Mouse (Mus musculus) brain, adult 2 months (tissue): Measurements from ENCODE around the gene Serpini1.
"Not testable (repeated sequence)": the region's sequence is repeated elsewhere in the genome, so short reads cannot be mapped to it uniquely, and the experiment has no call there.

Experiments used
- DNase-seq: peaks from one replicate; pipeline ENCODE4 v3.0.0; 2011; ENCODE audit warnings: low read depth, low spot score

The Serpini1 gene

DNA sequence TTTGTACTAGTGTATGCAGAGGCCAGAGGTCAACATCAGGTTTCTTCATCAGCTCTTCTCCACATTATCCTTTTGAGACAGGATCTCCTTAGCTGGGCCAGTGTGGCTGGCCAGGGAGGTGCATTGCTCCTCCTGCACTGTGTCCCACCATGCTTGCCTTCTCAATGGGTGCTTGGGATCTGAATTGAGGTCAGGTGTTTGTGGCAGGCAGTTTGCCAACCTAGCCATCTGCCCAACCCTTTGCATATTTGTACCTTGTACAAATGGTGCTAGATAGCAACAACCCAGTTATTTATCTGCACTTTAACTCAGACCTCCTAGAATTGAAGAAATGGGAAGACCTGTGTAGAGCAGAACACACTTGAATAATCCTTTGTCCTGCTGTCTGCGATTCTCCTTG is 78.3 kb downstream of the Serpini1 start:
- DNase-seq = peak; percentile 86

DNA sequence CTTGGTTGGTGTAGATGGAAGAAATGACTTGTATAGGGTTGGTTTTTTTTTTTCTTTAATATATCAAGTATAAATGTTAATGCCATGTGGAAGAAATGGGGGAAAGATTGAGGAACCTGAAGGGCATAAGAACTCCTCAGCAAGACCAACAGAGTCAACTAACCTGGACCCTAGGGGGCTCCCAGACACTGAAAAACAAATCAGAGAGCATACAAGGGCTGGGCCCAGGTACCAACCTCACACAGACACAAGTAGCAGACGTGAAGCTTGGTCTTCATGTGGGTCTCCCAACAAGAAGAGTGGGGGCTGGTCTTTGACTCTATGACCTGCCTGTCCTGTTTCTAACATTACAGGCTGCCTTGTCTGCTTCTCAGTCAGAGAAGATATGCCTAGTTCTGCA is 82.2 kb downstream of the Serpini1 start:
- DNase-seq = no peak

DNA sequence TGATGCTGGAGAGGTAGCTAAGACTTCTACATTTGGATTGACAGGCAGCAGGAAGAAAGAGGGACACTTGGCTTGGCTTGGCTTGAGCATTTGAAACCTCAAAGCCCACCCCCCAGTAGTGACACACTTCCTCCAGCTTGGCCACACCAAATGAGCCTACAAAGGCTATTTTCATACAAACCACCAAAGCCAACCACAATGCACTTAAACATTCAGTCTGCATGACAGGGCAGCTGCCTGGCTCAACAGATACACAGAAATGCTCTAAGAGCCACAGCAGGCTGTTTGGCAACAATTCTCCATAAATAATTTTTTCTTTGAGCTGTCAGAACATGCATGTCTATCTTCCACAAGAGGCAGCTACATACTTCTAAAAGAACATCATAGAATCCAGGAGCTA is 90.2 kb downstream of the Serpini1 start:
- no peak for DNase-seq

DNA sequence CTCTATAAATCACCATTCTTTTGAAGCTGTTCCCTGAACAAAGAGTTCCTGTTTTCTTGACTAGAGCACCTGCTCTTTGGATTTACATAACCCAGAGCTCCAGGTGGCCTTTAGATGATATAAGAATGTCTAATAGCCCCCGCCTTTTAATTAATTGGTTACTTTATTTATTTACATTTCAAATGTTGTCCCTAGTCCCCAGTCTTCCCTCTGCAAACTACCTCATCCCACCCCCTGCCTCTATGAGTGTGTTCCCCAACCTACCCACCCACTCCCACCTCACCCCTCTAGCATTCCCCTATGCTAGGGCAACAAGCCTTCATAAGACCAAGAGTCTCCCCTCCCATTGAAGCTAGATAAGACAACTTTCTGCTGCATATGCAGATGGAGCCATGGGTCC is 90.9 kb downstream of the Serpini1 start:
- no peak for DNase-seq

DNA sequence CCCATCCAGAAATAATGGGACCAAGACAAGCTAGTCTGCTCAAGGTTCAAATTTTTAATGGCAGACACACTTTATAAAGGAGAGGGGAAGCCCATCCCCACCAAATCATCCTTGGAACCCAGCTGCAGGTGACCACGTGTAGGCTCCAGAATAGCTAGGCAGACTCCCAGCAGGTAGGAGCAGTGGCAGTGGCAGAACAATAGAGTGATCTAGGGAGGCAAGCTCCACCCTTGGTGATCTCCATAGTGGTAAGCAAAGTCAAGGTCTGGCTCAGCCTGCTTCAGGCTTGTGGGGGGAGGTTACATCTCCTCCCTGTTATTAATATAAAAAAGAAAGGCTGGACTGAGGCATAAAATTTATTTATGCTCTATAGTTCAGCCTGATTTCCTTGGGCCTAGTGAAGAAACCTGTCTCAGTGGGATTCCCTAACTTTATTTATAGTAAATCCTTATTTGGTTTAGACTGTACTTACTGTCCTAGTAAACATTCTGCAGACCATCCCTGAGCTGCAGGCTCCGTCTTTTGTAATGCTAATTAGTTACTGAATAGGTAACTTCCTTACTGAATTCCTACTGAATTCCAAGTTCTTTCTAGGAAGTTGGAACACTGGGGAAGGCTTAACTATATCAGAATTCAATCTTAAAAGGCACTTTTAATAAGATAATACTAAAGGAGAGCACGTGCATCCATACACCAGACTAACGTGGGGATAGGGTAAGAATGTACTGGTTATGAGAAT is 93.2 kb downstream of the Serpini1 start:
- not testable (repeated sequence) for DNase-seq

DNA sequence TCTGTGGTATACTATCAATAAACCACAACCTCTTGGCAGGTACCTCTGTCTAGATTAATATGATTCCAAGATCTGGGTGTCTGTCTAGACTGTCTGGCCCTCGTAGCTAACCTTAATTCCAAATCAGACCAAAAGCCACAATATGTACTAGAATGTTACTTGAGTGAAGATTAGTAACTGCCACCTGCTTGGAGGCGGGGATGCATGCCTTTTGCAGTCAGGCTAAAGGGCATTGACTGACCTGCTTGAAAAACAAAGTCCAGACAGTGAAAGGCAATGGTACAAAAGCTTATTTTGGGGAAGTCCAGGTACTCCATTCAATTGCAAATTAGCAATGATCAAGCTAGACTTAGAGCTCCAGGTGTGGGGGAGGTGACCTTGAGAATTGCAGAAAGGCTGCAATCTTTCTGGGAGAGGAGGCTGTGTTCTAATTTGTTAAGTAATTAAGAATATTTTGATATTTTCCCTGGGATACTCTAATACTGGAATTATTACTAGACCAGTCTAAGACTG is 94.3 kb downstream of the Serpini1 start:
- DNase-seq = no peak

DNA sequence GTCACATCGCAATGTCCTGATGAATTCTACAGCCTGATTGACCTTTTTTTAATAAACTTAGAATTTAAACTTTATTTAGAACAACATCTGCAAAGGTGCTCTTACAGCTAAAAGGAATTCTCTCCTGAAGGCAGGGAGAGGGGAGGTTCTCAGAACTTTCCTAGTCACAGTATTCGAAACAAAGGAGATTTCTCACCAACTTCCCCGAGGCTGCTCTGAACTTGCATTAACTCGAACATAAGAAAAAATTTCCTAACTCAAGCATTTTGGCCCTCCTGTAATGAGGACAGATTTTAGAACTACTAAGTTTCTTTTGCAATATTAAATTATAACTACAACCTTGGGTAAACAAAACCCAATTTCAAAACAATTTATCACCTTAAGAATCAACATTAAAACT is 96.6 kb downstream of the Serpini1 start:
- DNase-seq = not testable (repeated sequence)

DNA sequence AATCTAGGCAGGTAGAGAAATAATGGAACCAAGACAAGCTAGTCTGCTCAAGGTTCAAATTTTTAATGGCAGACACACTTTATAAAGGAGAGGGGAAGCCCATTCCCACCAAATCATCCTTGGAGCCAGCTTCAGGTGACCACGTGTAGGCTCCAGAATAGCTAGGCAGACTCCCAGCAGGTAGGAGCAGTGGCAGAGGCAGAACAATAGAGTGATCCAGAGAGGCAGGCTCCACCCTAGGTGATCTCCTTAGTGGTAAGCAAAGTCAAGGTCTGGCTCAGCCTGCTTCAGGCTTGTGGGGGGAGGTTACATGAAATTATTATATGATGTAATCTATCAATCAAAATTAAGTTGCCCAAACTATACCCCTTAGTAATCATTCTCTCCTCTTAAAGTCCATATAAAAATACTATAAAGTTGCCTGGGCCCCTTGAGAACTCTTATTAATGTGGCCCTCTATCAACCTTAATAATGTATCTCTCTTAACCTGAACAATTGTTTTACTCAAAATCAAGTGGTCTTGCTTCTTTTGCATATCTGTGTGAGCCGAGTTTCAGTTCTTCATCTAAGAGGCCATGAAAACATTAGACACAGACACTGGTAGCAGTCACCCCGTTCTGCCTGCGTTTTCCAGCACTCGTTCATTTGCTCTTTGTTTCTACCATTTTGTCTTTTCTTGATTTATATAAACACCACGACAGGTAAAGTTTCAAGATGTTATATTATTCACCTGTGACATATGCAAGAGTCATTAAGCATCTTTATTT is 98.4 kb downstream of the Serpini1 start:
- DNase-seq = no peak

DNA sequence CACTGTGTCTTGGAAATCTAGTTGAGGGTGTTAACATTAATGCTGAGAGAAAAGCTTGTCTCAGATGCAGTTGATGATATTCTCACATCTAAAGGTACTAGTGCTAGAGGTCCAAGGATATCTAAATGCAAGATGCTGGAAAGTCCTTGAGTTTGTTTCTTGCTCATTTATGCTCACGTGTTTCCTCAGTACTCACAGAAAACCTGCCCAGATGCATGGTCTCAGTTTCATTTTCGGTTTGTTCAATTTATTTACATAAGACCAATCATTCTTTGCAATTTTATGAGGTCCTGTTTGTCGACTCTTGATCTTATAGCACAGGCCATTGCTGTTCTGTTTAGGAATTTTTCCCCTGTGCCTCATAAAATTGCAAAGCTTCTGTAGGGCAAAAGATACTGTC is 109.6 kb downstream of the Serpini1 start:
- DNase-seq = no peak

DNA sequence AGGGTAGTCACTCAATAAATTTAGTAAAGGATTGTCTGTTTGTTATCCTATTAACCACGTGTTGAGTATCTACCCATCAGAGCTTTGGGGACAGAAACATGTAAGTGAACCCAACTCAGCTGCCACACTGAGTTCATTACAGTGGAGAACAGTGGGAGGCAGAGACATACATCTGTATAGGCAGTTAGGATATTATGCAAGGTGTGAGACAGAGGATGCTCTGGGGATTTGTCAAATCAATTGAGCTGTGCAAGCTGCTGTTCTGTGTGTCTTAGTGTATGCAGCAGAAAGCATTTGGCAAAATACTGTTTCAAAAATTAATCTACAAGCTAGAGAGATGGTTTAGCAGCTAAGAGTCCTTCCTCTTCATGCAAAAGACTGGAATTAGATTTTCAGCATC is 113.1 kb downstream of the Serpini1 start:
- DNase-seq = peak; percentile 52

DNA sequence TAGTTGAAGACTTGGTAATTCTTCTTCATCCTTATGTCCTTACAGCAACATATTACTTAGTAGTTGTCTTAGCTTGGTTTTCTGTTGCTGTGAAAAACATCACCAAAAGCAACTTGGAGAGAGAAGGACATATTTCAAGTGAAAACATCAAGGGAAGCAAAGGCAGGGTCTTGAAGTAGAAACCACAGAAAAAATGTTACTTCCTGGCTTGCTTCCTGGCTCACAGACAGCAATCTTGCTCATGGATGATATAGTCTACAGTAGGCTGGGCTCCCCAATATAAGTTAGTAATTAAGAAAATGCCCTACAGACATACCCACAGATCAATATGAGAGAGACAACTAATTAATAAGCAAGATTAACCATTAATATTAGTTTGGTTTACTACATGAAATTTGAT is 125.5 kb downstream of the Serpini1 start:
- DNase-seq = no peak

DNA sequence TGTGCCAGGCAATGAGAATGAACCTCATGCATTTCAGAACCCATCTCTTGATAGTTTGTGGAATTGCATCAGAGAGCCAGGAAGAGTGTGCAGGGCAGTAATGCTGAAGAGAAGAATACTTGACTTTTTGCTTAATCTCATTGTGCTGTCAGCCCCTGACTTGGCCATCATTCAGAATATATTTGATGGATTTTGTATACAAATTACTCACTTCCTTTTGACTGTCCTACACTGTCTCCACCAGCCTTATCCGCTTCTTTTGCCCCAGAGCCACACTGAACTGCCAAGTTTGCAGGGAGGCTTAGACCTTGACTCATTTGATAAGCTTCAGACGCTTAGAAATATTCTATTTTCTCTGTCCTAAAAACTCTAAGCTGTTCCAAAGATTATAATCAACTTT is 129.4 kb downstream of the Serpini1 start:
- no peak for DNase-seq

DNA sequence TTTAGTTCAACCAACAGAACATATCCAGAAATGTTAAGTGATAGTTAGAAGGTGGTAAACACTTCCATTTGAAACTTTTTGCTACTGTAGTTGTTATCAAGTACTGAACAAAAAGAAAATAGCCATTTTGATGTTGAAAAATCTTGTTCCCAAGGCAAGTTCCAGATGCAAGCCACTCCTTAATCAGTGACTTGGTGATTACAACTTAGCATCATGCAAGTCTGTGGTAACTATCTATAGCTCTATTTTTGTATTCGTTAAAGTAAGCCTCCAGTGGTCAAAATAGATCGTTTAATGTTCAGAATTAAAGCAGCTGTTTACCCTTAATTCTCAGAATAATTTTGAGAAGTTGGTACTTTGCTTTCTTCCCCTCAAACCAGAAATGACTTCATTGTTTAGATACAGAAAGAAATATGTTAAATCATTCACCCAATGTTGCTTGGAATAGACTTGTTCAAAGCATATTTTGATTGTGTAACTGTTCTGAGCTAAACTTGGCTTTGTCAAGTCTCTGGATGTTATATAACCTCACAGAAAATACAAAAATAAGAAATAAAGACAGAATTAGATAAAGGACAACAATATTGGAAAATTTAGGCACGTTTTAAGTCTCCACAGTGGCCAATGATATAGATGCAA is 130.0 kb downstream of the Serpini1 start:
- peak; percentile 76 for DNase-seq

DNA sequence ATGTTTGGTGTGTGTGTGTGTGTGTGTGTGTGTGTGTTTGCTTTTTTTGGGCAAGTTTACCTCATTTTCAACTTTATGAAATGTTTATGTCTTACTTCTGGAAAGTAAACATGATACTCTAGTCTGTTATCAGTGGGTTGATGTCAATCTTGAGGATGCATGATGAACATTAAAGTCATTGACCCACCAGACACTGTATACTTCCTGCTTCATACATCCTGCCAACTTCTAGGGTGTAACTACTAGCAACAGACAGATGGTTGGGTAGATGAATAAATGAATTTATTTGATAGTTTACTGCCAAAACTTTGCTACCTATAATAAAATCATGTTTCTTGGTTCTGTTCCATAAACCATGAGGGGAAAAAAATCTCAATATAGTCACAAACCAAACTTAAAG is 133.0 kb downstream of the Serpini1 start:
- no peak for DNase-seq

DNA sequence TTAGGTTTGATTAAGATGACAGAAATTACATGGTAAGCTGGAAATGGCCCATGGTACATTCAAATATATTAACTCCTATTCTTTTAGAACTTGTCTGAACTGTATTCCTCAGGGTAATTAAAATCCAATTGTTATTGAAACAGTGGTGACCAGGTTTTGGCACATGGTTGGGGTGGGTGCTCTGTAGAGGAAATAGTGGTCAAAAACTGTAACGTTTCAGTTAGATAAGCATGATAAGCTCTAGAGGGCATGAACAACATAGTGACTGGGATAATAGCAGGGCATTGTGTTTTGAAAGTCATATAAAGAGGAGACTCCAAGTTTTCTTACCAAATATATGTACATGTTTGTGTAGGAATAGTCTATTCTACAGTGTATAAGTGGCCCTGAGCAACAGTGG is 134.7 kb downstream of the Serpini1 start:
- no peak for DNase-seq
